Mouse (Mus musculus) midbrain, embryonic 14.5 days (tissue): ENCODE measurements around the gene Myrfl. TPM values are rescaled to one million over a fixed set of nuclear protein-coding genes. Genes with fewer than 3 reads are reported as not detected.

Experiments used
- ATAC-seq: fragments of 200-750 bp; cut with Nextera tagmentation; 2 replicates; pipeline ENCODE4 v1.8.0; 2017; ENCODE audit warnings: moderate number of reproducible peaks, moderate library complexity; ENCODE audit not compliant: low FRiP score, low TSS enrichment
- DNase-seq: peaks from one replicate; pipeline ENCODE4 v3.0.0-alpha.2; 2015
- H3K27ac ChIP-seq: fragments of 300-500 bp; sonication (generic); replicated peaks from 2 replicates; pipeline ENCODE4 v1.5.1; 2014; ENCODE audit warnings: mild to moderate bottlenecking, low read depth, low read length, moderate library complexity
- H3K27me3 ChIP-seq: fragments of 300-500 bp; sonication (generic); 2 replicates; pipeline ENCODE4 v1.6.1; 2014; ENCODE audit warnings: low read length, control low read depth, mixed read lengths; ENCODE audit not compliant: control insufficient read depth, insufficient read depth
- H3K36me3 ChIP-seq: fragments of 300-500 bp; sonication (generic); 2 replicates; pipeline ENCODE4 v1.6.1; 2014; ENCODE audit warnings: low read length, control low read depth; ENCODE audit not compliant: control insufficient read depth, insufficient read depth
- H3K4me1 ChIP-seq: fragments of 300-500 bp; sonication (generic); 2 replicates; pipeline ENCODE4 v1.6.1; 2014; ENCODE audit warnings: mild to moderate bottlenecking, antibody characterized with exemption, low read length, control low read depth; ENCODE audit not compliant: control insufficient read depth, insufficient read depth
- H3K4me2 ChIP-seq: fragments of 300-500 bp; sonication (generic); 2 replicates; pipeline ENCODE4 v1.6.1; 2014; ENCODE audit warnings: mild to moderate bottlenecking, low read length, moderate library complexity
- H3K4me3 ChIP-seq: fragments of 300-500 bp; sonication (generic); replicated peaks from 2 replicates; pipeline ENCODE4 v1.5.1; 2014; ENCODE audit warnings: low read depth, low read length
- H3K9ac ChIP-seq: fragments of 300-500 bp; sonication (generic); replicated peaks from 2 replicates; pipeline ENCODE4 v1.6.1; 2014; ENCODE audit warnings: mild to moderate bottlenecking, low read length, moderate library complexity
- H3K9me3 ChIP-seq: fragments of 300-500 bp; sonication (generic); 2 replicates; pipeline ENCODE4 v1.6.1; 2016; ENCODE audit warnings: low read length, control low read depth, mixed read lengths; ENCODE audit not compliant: control insufficient read depth
- WGBS: fragments of 180-500 bp; shearing (Covaris S2); extraction: QIAGEN DNeasy Blood & Tissue Kit; methylation state at CpG from one replicate; pipeline ENCODE4 v1.1.7; 2014; 5-methylcytosine and 5-hydroxymethylcytosine counted together
- polyA plus RNA-seq: library from polyadenylated mRNA; unstranded; fragments of >200 nt; fragmentation: Nextera tagmentation; extraction: Ambion mirVana; gene quantifications from 2 replicates; pipeline ENCODE4 v1.2.1, GENCODE M21; 2014

Gene Myrfl
- 0.14 TPM in 1 of 2 replicates, not detected in the other for polyA plus RNA-seq

DNA sequence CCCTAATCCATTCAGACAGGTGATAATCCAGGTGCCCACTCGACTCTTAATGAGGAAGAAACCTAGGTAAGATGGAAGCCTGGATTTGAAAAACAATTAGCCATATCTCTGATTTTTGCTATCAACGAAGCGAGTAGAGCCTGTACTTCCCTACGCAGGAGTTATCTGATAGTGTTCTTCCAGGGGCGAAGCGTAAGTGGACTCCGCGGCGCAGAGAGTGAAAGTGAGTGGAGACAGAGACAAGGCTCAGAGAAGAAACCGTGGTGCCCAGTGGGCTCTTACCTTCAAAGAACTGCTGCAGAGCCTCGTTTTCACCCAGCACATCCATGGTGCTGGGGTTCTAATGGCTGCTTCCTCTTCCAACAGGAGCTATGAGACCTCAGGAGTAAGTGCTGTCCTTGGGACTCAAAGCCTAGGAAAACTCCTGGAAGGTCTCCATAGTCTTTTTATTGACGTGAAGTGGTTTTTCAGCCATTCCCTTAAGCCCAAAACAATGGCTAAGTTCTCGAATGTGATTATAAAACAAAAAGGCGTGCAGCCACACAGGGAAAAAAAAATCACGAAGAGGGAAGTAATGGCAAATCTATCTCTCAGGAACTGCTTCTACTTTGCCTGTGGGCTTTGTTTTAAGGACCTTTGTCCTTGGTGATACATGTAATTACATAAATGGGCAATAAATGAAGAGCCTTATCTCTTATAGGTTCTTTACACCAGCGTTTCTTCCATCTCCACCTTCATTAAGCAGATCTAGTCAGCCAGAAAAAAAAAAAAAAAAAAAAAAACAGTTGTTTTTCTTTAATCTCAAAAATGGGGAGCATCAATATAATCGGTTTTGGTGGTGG, at the start of gene Myrfl:
Gene Myrfl, minus strand, starts transcription at position 584 of the 842 bp plus-strand sequence.
- 78% methylated on average over 17 of the region's 17 CpGs for WGBS
- H3K9me3 ChIP-seq, result no peaks in the 10 kb centered on the region
- H3K4me2 ChIP-seq, result no peak within 1 kb of the TSS
- no peak within 1 kb of the TSS for H3K9ac ChIP-seq
- no peak within 1 kb of the TSS for H3K4me3 ChIP-seq
- no peaks in the 10 kb centered on the region for H3K27me3 ChIP-seq
- ATAC-seq (no peak), DNase-seq (no peak)
- no peaks in the 10 kb centered on the region for H3K4me1 ChIP-seq
- no peak within 1 kb of the TSS for H3K27ac ChIP-seq
- no peaks in the 10 kb centered on the region for H3K36me3 ChIP-seq

DNA sequence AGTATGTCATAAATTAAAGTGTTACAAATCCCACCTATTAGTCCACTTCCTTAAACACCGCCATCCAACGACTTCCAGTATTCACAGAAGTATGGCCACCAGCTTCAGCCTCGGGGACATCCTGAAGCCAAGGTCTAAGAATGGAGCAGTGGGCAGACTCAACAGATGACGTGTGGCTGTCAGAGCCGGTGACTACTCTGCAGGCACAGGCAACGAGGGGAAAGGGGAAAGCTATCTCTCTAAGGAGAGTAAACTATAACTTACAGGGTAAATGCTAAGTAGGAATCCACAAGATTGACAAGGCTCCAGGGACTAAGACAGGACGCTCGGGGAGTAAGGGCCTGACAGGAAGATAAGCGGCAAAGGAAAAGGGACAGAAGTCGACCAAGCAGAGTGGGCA, 48.2 kb upstream of the Myrfl start:
- no peak overlapping the region for H3K27ac ChIP-seq
- 0 out of 2 replicates have a peak, but pooled peaks cover 3% of the 10 kb centered on the region for H3K9me3 ChIP-seq
- DNase-seq, result no peak
- WGBS, result 69% methylated on average over 10 of the region's 10 CpGs
- no peaks in the 10 kb centered on the region for H3K27me3 ChIP-seq
- H3K9ac ChIP-seq, result no peak overlapping the region
- no peak overlapping the region for H3K4me2 ChIP-seq
- H3K36me3 ChIP-seq, result peaks cover 8% of the 10 kb centered on the region; the same call in 1 of the 2 replicates
- peaks cover 11% of the 10 kb centered on the region for H3K4me1 ChIP-seq
- ATAC-seq, result no peak
- no peak overlapping the region for H3K4me3 ChIP-seq

DNA sequence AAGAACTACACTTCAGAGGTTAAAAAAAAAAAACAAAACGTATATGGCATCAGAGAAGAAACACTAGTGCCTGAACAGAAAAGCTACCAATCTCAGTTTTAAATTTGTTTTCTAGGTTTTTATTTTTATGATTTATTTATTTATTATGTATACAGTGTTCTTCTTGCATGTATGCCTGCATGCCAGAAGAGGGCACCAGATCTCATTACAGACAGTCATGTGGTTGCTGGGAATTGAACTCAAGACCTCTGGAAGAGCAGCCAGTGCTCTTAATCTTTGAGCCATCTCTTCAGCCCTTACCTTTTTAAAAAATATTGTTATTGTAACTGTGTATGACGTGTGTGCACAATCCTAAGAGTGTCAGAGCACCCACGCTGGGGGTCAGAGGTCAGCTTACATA, 47.4 kb upstream of the Myrfl start:
- no peak for DNase-seq
- no peak for ATAC-seq
- WGBS, result 96% methylated on average over 3 of the region's 3 CpGs
- Histone ChIP-seq H3K9ac (no peak overlapping the region), H3K4me1 (peaks cover 8% of the 10 kb centered on the region), H3K27ac (no peak overlapping the region), H3K4me2 (no peak overlapping the region), H3K9me3 (0 out of 2 replicates have a peak, but pooled peaks cover 3% of the 10 kb centered on the region), H3K36me3 (peaks cover 9% of the 10 kb centered on the region), H3K4me3 (no peak overlapping the region), H3K27me3 (no peaks in the 10 kb centered on the region)

DNA sequence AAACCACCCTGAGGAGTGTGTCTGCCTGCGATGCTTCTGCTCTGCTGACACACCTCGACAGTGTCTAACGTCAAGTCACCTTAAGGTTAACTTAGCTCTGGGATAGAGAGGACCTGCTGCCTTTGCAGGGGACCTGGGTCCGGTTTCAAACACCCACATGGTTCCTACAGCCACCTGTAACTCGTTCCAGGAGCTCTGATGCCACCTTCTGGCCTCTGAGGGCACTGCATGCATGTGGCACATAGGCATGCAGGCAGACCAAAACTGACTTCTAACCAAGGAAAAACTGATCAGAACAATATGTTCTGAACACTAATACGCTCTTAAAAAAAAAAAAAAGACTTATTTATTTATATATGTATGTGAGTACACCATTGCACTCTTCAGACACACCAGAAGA, 46.3 kb upstream of the Myrfl start:
- H3K27me3 ChIP-seq, result no peaks in the 10 kb centered on the region
- H3K4me3 ChIP-seq, result no peak overlapping the region
- peak; percentile 10 for DNase-seq
- no peak for ATAC-seq
- no peak overlapping the region for H3K9ac ChIP-seq
- H3K4me2 ChIP-seq, result no peak overlapping the region
- peaks cover 20% of the 10 kb centered on the region for H3K36me3 ChIP-seq
- no peaks in the 10 kb centered on the region for H3K4me1 ChIP-seq
- H3K27ac ChIP-seq, result no peak overlapping the region
- H3K9me3 ChIP-seq, result peaks cover 3% of the 10 kb centered on the region; the same call in 1 of the 2 replicates
- WGBS, result 96% methylated on average over 6 of the region's 6 CpGs

DNA sequence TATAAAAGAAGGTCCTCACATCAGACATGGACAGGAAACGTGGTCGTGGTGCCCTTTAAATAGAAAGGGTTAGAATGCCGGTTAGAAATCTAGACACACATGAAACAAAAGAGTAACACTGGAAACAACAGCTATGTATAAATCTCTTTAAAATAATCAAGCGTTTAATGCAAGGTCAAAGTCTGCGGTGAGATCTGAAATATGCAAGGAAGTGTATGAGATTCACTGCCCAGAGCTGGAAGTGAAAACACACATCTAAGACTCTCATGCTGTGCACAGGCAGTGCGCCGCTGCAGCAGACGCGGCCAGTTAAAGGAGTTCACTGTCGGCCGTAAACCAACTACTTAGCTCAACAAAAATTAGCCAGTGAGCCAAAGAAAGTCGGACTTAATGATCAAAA, 38.3 kb upstream of the Myrfl start:
- H3K9ac ChIP-seq, result no peak overlapping the region
- no peaks in the 10 kb centered on the region; the same call in 1 of the 2 replicates for H3K9me3 ChIP-seq
- peaks cover 38% of the 10 kb centered on the region for H3K36me3 ChIP-seq
- ATAC-seq, result no peak
- H3K4me1 ChIP-seq, result no peaks in the 10 kb centered on the region
- H3K4me2 ChIP-seq, result no peak overlapping the region
- 73% methylated on average over 12 of the region's 12 CpGs for WGBS
- no peaks in the 10 kb centered on the region for H3K27me3 ChIP-seq
- peak; percentile 9 for DNase-seq
- H3K27ac ChIP-seq, result no peak overlapping the region
- no peak overlapping the region for H3K4me3 ChIP-seq

DNA sequence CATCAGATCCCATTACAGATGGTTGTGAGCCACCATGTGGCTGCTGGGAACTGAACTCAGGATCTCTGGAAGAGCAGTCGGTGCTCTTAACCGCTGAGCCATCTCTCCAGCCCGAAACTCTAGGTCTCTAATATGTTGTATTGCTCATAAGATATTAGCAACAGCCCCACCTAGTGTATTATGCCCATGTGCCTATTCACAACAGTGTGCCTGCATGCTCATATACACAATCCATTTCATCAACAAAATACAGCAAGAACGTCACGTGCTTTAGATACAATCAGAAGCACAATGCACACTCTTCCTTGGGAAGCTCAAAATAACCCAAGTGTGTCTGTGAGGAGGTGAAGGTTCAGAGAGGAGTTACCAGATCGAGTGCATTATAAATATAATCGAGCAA, 37.1 kb upstream of the Myrfl start:
- no peak overlapping the region for H3K27ac ChIP-seq
- no peak for ATAC-seq
- WGBS, result 95% methylated on average over 7 of the region's 7 CpGs

DNA sequence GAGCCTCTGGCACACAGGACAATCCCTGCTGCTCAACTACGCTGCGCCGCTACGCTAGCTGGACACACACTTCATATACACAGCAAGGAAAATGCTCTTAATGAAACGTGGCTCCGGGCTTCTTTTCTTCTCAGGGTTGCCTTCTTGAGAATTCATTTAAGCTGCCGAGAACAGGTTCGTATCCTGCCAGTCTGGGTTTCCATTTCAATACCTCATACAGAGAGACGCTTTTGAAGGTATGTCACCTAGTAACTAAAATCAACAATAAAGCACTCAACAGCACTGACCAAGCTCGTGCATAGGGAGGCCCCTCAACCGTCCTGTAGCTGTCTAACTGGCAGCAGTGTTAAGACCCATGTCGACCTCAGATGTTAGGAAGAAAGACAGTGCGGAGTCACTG, 35.7 kb upstream of the Myrfl start:
- no peaks in the 10 kb centered on the region for H3K4me1 ChIP-seq
- DNase-seq, result no peak
- H3K9ac ChIP-seq, result no peak overlapping the region
- H3K27me3 ChIP-seq, result no peaks in the 10 kb centered on the region
- H3K9me3 ChIP-seq, result no peaks in the 10 kb centered on the region
- peaks cover 25% of the 10 kb centered on the region for H3K36me3 ChIP-seq
- H3K27ac ChIP-seq, result no peak overlapping the region
- ATAC-seq, result no peak
- H3K4me2 ChIP-seq, result no peak overlapping the region
- no peak overlapping the region for H3K4me3 ChIP-seq
- 83% methylated on average over 13 of the region's 13 CpGs for whole genome bisulfite sequencing

More for the DNA sequence above, 37.1 kb upstream of the Myrfl start:
- Histone ChIP-seq H3K9ac (no peak overlapping the region), H3K4me3 (no peak overlapping the region), H3K36me3 (peaks cover 34% of the 10 kb centered on the region), H3K9me3 (no peaks in the 10 kb centered on the region; the same call in 1 of the 2 replicates), H3K4me2 (no peak overlapping the region), H3K27me3 (no peaks in the 10 kb centered on the region), H3K4me1 (no peaks in the 10 kb centered on the region)
- no peak for DNase-seq

DNA sequence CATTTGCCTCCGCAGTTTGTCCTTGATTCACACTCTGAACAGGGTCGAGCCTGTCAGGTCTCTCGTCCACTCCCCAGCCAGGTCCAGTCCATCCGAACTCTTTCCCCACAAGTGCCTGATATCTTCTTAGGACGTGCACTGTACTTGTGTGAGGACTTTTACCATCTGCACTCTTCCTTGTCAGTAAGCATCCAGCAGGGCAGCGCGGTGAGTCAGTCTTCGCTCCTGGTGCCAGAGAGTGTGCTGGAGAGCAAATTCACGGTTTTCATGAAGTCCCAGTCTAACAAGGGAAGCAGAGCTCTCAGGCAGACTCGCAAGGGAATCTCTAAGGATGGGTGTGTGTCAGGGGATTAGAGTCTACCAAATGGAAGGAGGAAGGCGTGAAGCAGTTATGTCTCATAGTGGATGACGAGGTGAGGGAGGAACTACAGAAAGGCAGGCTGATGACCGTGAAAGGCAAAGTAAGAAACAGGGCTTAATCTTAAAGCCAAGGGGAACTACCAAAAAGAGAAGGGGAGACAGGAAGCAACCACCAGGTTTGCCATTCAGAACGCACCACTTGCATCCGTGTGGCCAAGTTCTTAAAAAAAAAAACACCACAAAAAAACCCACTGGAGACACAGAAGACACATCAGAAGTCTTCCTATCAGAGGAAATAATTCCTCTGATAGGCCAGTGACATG, 34.9 kb upstream of the Myrfl start:
- ATAC-seq, result no peak
- DNase-seq, result no peak
- no peaks in the 10 kb centered on the region for H3K4me1 ChIP-seq
- no peak overlapping the region for H3K27ac ChIP-seq
- no peak overlapping the region for H3K9ac ChIP-seq
- no peaks in the 10 kb centered on the region for H3K9me3 ChIP-seq
- no peak overlapping the region for H3K4me3 ChIP-seq
- no peaks in the 10 kb centered on the region for H3K27me3 ChIP-seq
- 89% methylated on average over 15 of the region's 15 CpGs for WGBS
- H3K4me2 ChIP-seq, result no peak overlapping the region
- H3K36me3 ChIP-seq, result peaks cover 25% of the 10 kb centered on the region
